Mouse (Mus musculus) megakaryocyte, embryonic 14.5 days (primary cell): ENCODE measurements around the gene Aox3. TPM values are rescaled to one million over a fixed set of nuclear protein-coding genes. Genes with fewer than 3 reads are reported as not detected.

Experiments
- H3K27me3 ChIP-seq: replicated peaks from 2 replicates; pipeline ENCODE3; 2012; ENCODE audit warnings: inconsistent platforms
- H3K36me3 ChIP-seq: replicated peaks from 2 replicates; pipeline ENCODE3; 2012; ENCODE audit warnings: low read length, inconsistent platforms, mixed read lengths
- H3K4me1 ChIP-seq: 2 replicates; pipeline ENCODE4 v1.6.1; 2012; ENCODE audit warnings: inconsistent platforms
- H3K4me3 ChIP-seq: replicated peaks from 2 replicates; pipeline ENCODE3; 2012; ENCODE audit warnings: moderate library complexity, mild to moderate bottlenecking, inconsistent platforms
- H3K9me3 ChIP-seq: 2 replicates; pipeline ENCODE4 v1.6.1; 2012; ENCODE audit warnings: inconsistent platforms
- FLI1 ChIP-seq: IDR thresholded peaks from 2 replicates; pipeline ENCODE4 v1.6.1; 2012; ENCODE audit warnings: low read length, inconsistent platforms, mixed read lengths
- GATA1 ChIP-seq: IDR thresholded peaks from 3 replicates; pipeline ENCODE4 v1.6.1; 2012; ENCODE audit warnings: mixed read lengths, low read length, inconsistent platforms, borderline replicate concordance
- polyA plus RNA-seq: library from polyadenylated mRNA; stranded (reverse); fragments of >175 nt; gene quantifications from 2 replicates; pipeline ENCODE4 v1.2.3, GENCODE M21; 2012; ENCODE audit warnings: low replicate concordance; ENCODE audit not compliant: insufficient read depth

Aox3 gene
- polyA plus RNA-seq, 1 experiment, result 0.21 TPM

DNA sequence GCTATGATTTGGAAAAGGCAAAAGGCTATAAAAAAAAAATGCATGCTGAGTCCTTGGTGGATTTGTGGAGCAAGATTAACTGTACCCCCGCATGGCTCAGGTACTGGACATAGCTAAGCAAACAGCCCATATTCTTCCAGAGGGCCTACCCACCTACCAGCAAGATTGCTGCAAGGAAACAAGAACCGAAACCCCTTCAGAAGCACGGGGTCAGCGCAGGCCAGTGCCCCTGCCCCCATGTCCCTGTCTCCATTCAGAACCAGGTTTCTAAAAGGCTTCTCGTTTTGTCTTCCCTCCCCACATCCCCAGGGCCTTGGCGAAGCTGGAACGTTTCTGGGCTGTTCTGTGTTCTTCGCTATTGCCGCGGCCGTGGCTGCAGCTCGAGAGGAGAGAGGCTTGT is 81.4 kb downstream of the Aox3 start:
- Histone ChIP-seq H3K27me3 (peaks cover 1% of the 10 kb centered on the region), H3K36me3 (no peaks in the 10 kb centered on the region), H3K9me3 (no peaks in the 10 kb centered on the region), H3K4me1 (no peaks in the 10 kb centered on the region), H3K4me3 (no peak overlapping the region)
- TF ChIP-seq GATA1 (no peak), FLI1 (no peak)

GRCm38 (mm10) chr1:58194988-58195387 is 82.1 kb downstream of the Aox3 start:
- H3K27me3 ChIP-seq, result peaks cover 1% of the 10 kb centered on the region
- H3K36me3 ChIP-seq, result no peaks in the 10 kb centered on the region
- no peak for TF ChIP-seq FLI1
- TF ChIP-seq GATA1, result no peak
- H3K9me3 ChIP-seq, result no peaks in the 10 kb centered on the region
- no peak overlapping the region for H3K4me3 ChIP-seq
- no peaks in the 10 kb centered on the region for H3K4me1 ChIP-seq

DNA sequence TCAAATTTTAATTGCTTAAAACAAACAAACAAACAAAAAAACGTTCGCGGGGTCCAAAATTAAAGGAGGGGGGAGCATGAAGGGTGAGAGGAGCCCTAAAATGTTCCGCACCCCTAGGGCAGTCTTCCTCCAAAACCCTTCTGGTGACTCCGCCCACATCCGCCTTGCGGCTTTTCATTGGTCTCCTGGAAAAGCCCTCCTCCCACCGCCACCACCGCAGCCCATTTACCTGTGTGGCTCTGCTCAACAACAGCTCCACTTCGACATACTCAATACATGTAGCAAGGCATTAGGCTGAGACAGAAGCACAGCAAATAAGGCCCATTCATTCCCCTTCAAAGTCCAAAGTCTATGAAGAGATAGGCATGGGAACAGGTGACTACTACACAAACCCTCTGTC is 82.6 kb downstream of the Aox3 start:
- no peaks in the 10 kb centered on the region for H3K36me3 ChIP-seq
- TF ChIP-seq FLI1, result no peak
- TF ChIP-seq GATA1, result no peak
- H3K9me3 ChIP-seq, result no peaks in the 10 kb centered on the region
- H3K4me1 ChIP-seq, result no peaks in the 10 kb centered on the region
- peaks cover 1% of the 10 kb centered on the region for H3K27me3 ChIP-seq
- no peak overlapping the region for H3K4me3 ChIP-seq

GRCm38 (mm10) chr1:58197023-58197422 is 84.1 kb downstream of the Aox3 start:
- Histone ChIP-seq H3K9me3 (no peaks in the 10 kb centered on the region), H3K27me3 (peaks cover 1% of the 10 kb centered on the region), H3K36me3 (no peaks in the 10 kb centered on the region), H3K4me3 (no peak overlapping the region), H3K4me1 (no peaks in the 10 kb centered on the region)
- TF ChIP-seq FLI1, result no peak

DNA sequence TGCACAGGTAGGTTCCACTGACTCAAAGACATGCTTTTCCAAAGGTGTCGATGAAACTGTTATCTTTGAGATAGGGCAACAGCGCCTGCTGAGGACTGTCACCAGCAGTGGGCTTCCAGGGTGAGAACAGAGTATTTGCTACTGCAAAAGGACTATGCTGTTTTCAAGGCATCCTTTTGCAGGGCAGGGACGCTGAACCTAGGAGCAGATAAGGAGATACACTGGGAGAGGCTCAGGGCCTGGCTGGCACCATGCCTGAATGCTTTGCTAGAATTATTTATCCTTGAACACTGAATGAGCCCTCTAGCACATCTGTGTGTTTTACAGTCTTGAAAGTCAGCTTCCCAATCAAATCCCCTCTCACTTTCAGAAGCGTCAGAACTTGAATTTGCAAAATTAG is 85.5 kb downstream of the Aox3 start:
- Histone ChIP-seq H3K36me3 (no peaks in the 10 kb centered on the region), H3K27me3 (peaks cover 1% of the 10 kb centered on the region), H3K9me3 (0 out of 2 replicates have a peak, but pooled peaks cover 3% of the 10 kb centered on the region), H3K4me1 (no peaks in the 10 kb centered on the region), H3K4me3 (no peak overlapping the region)
- TF ChIP-seq FLI1, result no peak
- TF ChIP-seq GATA1, result no peak

GRCm38 (mm10) chr1:58210203-58210602 is 97.3 kb downstream of the Aox3 start, which contains the start of gene Aox4:
TSS of gene Aox4 (plus strand) at chr1:58210397.
- H3K36me3 ChIP-seq, result no peaks in the 10 kb centered on the region
- peaks cover 17% of the 10 kb centered on the region for H3K9me3 ChIP-seq
- no peak within 1 kb of the TSS for H3K4me3 ChIP-seq
- H3K27me3 ChIP-seq, result no peaks in the 10 kb centered on the region
- TF ChIP-seq GATA1, result no peak
- TF ChIP-seq FLI1, result no peak
- peaks cover under 1% of the 10 kb centered on the region; the same call in 1 of the 2 replicates for H3K4me1 ChIP-seq

GRCm38 (mm10) chr1:58212805-58213204 is 99.9 kb downstream of the Aox3 start:
- no peak overlapping the region for H3K4me3 ChIP-seq
- H3K9me3 ChIP-seq, result peaks cover 34% of the 10 kb centered on the region
- H3K27me3 ChIP-seq, result no peaks in the 10 kb centered on the region
- H3K4me1 ChIP-seq, result peaks cover 4% of the 10 kb centered on the region
- no peaks in the 10 kb centered on the region for H3K36me3 ChIP-seq
- TF ChIP-seq GATA1 (no peak), FLI1 (no peak)

- Histone ChIP-seq H3K36me3 (no peaks in the 10 kb centered on the region), H3K9me3 (peaks cover 34% of the 10 kb centered on the region), H3K27me3 (no peaks in the 10 kb centered on the region), H3K4me3 (no peak overlapping the region), H3K4me1 (peaks cover 4% of the 10 kb centered on the region)
- TF ChIP-seq GATA1, result no peak
- no peak for TF ChIP-seq FLI1
Measured at GRCm38 (mm10) chr1:58213838-58214237, 100.9 kb downstream of the Aox3 start.

DNA sequence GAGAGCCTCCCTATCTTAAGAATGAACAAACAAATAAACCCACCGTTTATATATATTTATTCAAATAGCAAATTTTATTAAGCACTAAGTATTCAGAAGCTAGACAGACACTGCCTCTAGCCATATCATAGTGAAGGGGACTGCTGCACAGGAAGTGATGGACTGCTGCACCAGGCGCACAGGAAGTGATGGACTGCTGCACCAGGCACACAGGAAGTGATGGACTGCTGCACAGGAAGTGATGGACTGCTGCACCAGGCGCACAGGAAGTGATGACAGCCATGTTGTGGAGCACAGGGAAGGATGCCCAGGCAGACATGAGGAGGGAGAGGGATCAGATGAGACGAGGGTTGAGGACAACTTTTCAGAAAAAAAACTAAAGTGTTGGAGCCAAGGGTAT is 102.4 kb downstream of the Aox3 start:
- Histone ChIP-seq H3K27me3 (no peaks in the 10 kb centered on the region), H3K9me3 (peaks cover 34% of the 10 kb centered on the region), H3K4me3 (peak overlapping the region; percentile 76), H3K4me1 (peaks cover 4% of the 10 kb centered on the region), H3K36me3 (no peaks in the 10 kb centered on the region)
- TF ChIP-seq GATA1 (no peak), FLI1 (peak; percentile 48; the same call in 1 of the 2 replicates)

- Histone ChIP-seq H3K36me3 (no peaks in the 10 kb centered on the region), H3K27me3 (no peaks in the 10 kb centered on the region), H3K4me3 (no peak overlapping the region), H3K9me3 (peaks cover 34% of the 10 kb centered on the region), H3K4me1 (peaks cover 4% of the 10 kb centered on the region)
- TF ChIP-seq FLI1, result no peak
- no peak for TF ChIP-seq GATA1
Measured at GRCm38 (mm10) chr1:58215956-58216532, 103.1 kb downstream of the Aox3 start.
